Mouse (Mus musculus) kidney, adult 2 months (tissue): Measurements from ENCODE around the gene Pcp4l1. TPM values are rescaled to one million over a fixed set of nuclear protein-coding genes. Genes with fewer than 3 reads are reported as not detected.

ENCODE experiments used
- DNase-seq: peaks from one replicate; pipeline ENCODE4 v3.0.0; 2021
- H3K27ac ChIP-seq: fragments of 200-500 bp; 2 replicates; pipeline ENCODE4 v1.5.1; 2012; ENCODE audit warnings: low read depth, low read length, control low read depth, inconsistent platforms; ENCODE audit not compliant: insufficient read depth
- H3K27me3 ChIP-seq: fragments of 200-500 bp; replicated peaks from 2 replicates; pipeline ENCODE4 v1.6.1; 2012; ENCODE audit warnings: mild to moderate bottlenecking, moderate library complexity, low read length, inconsistent platforms; ENCODE audit not compliant: control insufficient read depth, insufficient read depth
- H3K36me3 ChIP-seq: fragments of 200-500 bp; 2 replicates; pipeline ENCODE4 v1.6.1; 2012; ENCODE audit warnings: mild to moderate bottlenecking, moderate library complexity, low read length, inconsistent platforms; ENCODE audit not compliant: control insufficient read depth, insufficient read depth
- H3K4me1 ChIP-seq: fragments of 200-500 bp; 2 replicates; pipeline ENCODE4 v1.6.1; 2011; ENCODE audit warnings: low read length; ENCODE audit not compliant: control insufficient read depth, insufficient read depth
- H3K4me3 ChIP-seq: fragments of 200-500 bp; 2 replicates; pipeline ENCODE4 v1.5.1; 2011; ENCODE audit warnings: mild to moderate bottlenecking, low read depth, low read length, control low read depth; ENCODE audit not compliant: insufficient read depth
- CTCF ChIP-seq: fragments of 200-500 bp; conservative IDR thresholded peaks from 2 replicates; pipeline ENCODE4 v1.5.1; 2011; ENCODE audit warnings: low read depth, mild to moderate bottlenecking, control low read depth, low read length, moderate library complexity, mixed read lengths; ENCODE audit not compliant: insufficient read depth, insufficient read length
- POLR2A ChIP-seq: fragments of 200-500 bp; IDR thresholded peaks from one replicate; pipeline ENCODE4 v1.6.1; 2011; ENCODE audit warnings: low read depth, low read length, control low read depth
- WGBS: fragments of 180-500 bp; shearing (Covaris S2); methylation state at CpG from one replicate; pipeline ENCODE4 v1.1.7; 2018; 5-methylcytosine and 5-hydroxymethylcytosine counted together
- polyA plus RNA-seq: library from polyadenylated mRNA; depleted of rRNA; stranded (reverse); fragments of >200 nt; gene quantifications from 2 replicates; pipeline ENCODE4 v1.2.3, GENCODE M21; 2012

The Pcp4l1 gene
- polyA plus RNA-seq, 1 experiment: 11.2 TPM

- 27% methylated on average over 3 of the region's 3 CpGs for WGBS
- peak; percentile 65 for DNase-seq
- H3K36me3 ChIP-seq: no peaks in the 10 kb centered on the region
- no peaks in the 10 kb centered on the region for H3K27me3 ChIP-seq
- TF ChIP-seq POLR2A (no peak), CTCF (no peak)
- no peak overlapping the region for H3K4me3 ChIP-seq
- H3K27ac ChIP-seq: peak overlapping the region; percentile 86; the same call in 1 of the 2 replicates
- 0 out of 2 replicates have a peak, but pooled peaks cover 2% of the 10 kb centered on the region for H3K4me1 ChIP-seq
These were observed 24.9 kb downstream of the Pcp4l1 start for GRCm38 (mm10) chr1:171171138-171171537.

DNA sequence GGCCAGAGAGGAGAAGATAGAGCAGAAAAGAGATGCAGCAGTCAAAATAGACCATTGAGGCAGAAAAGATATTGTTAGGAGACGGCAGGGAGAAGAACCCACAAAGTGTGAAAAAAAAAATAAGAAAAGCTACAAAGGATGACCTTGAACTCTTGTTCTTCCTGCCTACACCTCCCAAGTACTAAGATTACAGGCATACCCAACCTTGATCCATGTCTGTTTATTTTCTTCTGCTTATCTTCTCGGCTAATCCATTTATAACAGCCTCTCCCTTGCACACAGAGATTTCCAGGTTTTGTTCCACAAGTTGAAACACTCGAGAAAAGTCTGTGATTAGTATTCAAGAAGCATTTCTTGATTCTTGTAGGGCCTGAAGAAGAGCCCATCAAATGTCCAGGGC, 26.2 kb downstream of the Pcp4l1 start:
- Histone ChIP-seq H3K4me3 (no peak overlapping the region), H3K4me1 (0 out of 2 replicates have a peak, but pooled peaks cover 2% of the 10 kb centered on the region), H3K36me3 (no peaks in the 10 kb centered on the region), H3K27ac (no peak overlapping the region), H3K27me3 (no peaks in the 10 kb centered on the region)
- no peak for DNase-seq
- TF ChIP-seq CTCF (no peak), POLR2A (no peak)
- 51% methylated on average over 3 of the region's 3 CpGs for WGBS

DNA sequence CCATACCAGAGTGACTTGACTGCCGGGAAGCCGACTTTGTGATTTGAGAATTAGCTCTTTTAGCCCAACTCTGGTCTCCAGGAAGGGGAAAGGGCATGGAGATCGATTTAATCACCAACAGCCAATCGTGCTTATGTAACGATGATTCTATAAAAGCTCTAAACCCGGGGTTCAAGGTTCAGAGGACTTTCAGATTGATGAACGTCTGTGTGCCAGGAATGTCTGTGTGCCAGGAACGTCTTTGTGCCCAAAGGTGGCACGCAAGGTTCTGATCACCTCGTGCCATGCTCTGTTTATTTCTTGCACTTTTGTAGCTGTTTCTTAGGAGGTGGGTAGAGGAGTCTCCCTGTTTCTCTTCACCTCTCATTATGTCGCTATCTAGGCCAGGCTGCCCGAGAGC, 27.2 kb downstream of the Pcp4l1 start:
- H3K27ac ChIP-seq: no peak overlapping the region
- H3K4me1 ChIP-seq: 0 out of 2 replicates have a peak, but pooled peaks cover 2% of the 10 kb centered on the region
- WGBS: 69% methylated on average over 12 of the region's 12 CpGs
- no peaks in the 10 kb centered on the region for H3K36me3 ChIP-seq
- no peak overlapping the region for H3K4me3 ChIP-seq
- no peak for TF ChIP-seq POLR2A
- no peak for TF ChIP-seq CTCF
- peak; percentile 71 for DNase-seq
- H3K27me3 ChIP-seq: no peaks in the 10 kb centered on the region

- Histone ChIP-seq H3K27me3 (no peaks in the 10 kb centered on the region), H3K4me1 (0 out of 2 replicates have a peak, but pooled peaks cover 2% of the 10 kb centered on the region), H3K36me3 (no peaks in the 10 kb centered on the region), H3K4me3 (no peak overlapping the region), H3K27ac (no peak overlapping the region)
- TF ChIP-seq POLR2A (no peak), CTCF (no peak)
- WGBS: 69% methylated on average over 5 of the region's 5 CpGs
- no peak for DNase-seq
These were observed 30.3 kb downstream of the Pcp4l1 start for GRCm38 (mm10) chr1:171165629-171166345.

GRCm38 (mm10) chr1:171164258-171164657, 31.8 kb downstream of the Pcp4l1 start:
- 48% methylated on average over 3 of the region's 3 CpGs for WGBS
- peak; percentile 40 for DNase-seq
- TF ChIP-seq POLR2A (no peak), CTCF (peak; percentile 31; the same call in 1 of the 2 replicates)
- Histone ChIP-seq H3K27me3 (no peaks in the 10 kb centered on the region), H3K36me3 (no peaks in the 10 kb centered on the region), H3K4me1 (0 out of 2 replicates have a peak, but pooled peaks cover 2% of the 10 kb centered on the region), H3K4me3 (no peak overlapping the region), H3K27ac (no peak overlapping the region)

DNA sequence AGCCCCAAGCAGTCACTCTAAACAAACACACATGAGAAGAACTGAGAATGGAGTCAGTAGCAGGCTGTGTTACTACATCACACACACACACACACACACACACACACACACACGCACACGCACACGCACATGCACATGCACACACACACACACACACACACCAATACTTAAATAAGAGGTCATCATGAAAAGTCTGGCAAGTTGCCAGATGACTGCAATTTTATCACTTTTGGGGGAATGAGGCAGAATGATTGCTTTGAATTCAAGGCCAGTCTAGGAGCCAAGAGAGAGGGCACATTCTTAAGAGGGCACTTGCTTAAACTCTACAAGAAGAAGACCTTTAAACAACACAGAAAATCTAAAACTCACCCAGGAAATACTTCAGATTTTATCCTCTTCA, 33.5 kb downstream of the Pcp4l1 start:
- H3K27ac ChIP-seq: no peak overlapping the region
- WGBS: 81% methylated on average over 3 of the region's 3 CpGs
- no peaks in the 10 kb centered on the region for H3K27me3 ChIP-seq
- no peaks in the 10 kb centered on the region for H3K4me1 ChIP-seq
- DNase-seq: no peak
- TF ChIP-seq CTCF (no peak), POLR2A (no peak)
- no peak overlapping the region for H3K4me3 ChIP-seq
- no peaks in the 10 kb centered on the region for H3K36me3 ChIP-seq

GRCm38 (mm10) chr1:171159485-171159975, 36.5 kb downstream of the Pcp4l1 start:
- H3K4me1 ChIP-seq: no peaks in the 10 kb centered on the region
- 14% methylated on average over 15 of the region's 15 CpGs for WGBS
- TF ChIP-seq POLR2A (no peak), CTCF (peak; percentile 53)

More at GRCm38 (mm10) chr1:171159485-171159975, 36.5 kb downstream of the Pcp4l1 start:
- H3K27me3 ChIP-seq: no peaks in the 10 kb centered on the region
- peak; percentile 20 for DNase-seq
- peak overlapping the region; percentile 19; the same call in 1 of the 2 replicates for H3K4me3 ChIP-seq
- no peak overlapping the region for H3K27ac ChIP-seq
- H3K36me3 ChIP-seq: no peaks in the 10 kb centered on the region
